Mouse (Mus musculus): ENCODE data around the gene Sipa1l1. TPM values are rescaled to one million over a fixed set of nuclear protein-coding genes. Genes with fewer than 3 reads are reported as not detected.

Sipa1l1 gene
- polyA plus RNA-seq, 1 experiment from 2014 or later, result 37.0 TPM

GRCm38 (mm10) chr12:82325502-82325901 is 156.4 kb downstream of the Sipa1l1 start:
- no peaks in the 10 kb centered on the region for H3K9me3 ChIP-seq (replicated peaks)
- no peaks in the 10 kb centered on the region for H3K36me3 ChIP-seq
- H3K27me3 ChIP-seq (ENCODE audit: low read depth, poor library complexity, severe bottlenecking), result no peaks in the 10 kb centered on the region
- WGBS, result 92% methylated on average over 3 of the region's 3 CpGs
- no peak overlapping the region for H3K4me3 ChIP-seq
- DNase-seq (ENCODE audit: low spot score), result no peak
- H3K27ac ChIP-seq, result no peak overlapping the region
- no peaks in the 10 kb centered on the region for H3K4me1 ChIP-seq

DNA sequence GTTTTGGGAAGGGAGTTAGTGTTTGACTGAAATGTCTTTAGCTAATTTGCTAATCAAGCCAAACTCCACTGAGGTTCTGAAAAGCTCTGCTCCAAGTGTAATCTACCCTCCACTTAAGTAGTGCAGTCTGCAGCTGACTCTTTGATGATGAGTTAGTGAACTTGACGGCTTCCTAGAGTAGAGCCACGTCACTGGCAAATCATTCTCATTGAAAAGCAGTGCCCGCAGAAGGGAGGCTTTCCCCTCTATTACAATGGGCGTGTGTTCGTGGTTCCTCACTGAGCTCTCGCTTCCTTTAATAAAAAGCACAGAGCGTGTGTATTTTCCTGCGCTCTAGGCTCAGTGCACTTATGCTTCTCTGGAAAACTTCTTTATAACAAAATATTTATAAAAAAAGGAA is 157.3 kb downstream of the Sipa1l1 start:
- DNase-seq (ENCODE audit: low spot score), result no peak
- 83% methylated on average over 8 of the region's 8 CpGs for WGBS
- no peak overlapping the region for H3K27ac ChIP-seq
- no peaks in the 10 kb centered on the region for H3K27me3 ChIP-seq (ENCODE audit: low read depth, poor library complexity, severe bottlenecking)
- no peaks in the 10 kb centered on the region for H3K9me3 ChIP-seq (replicated peaks)
- H3K4me1 ChIP-seq, result peaks cover 7% of the 10 kb centered on the region
- H3K36me3 ChIP-seq, result no peaks in the 10 kb centered on the region
- no peak overlapping the region for H3K4me3 ChIP-seq

- Histone ChIP-seq H3K36me3 (no peaks in the 10 kb centered on the region), H3K4me1 (peaks cover 13% of the 10 kb centered on the region), H3K4me3 (no peak overlapping the region), H3K27ac (no peak overlapping the region), H3K27me3 (ENCODE audit: low read depth, poor library complexity, severe bottlenecking) (no peaks in the 10 kb centered on the region), H3K9me3 (replicated peaks) (no peaks in the 10 kb centered on the region)
- DNase-seq (ENCODE audit: low spot score), result no peak
- WGBS, result 100% methylated on average over 1 of the region's 1 CpGs
These were observed 159.0 kb downstream of the Sipa1l1 start for GRCm38 (mm10) chr12:82328112-82328511.

DNA sequence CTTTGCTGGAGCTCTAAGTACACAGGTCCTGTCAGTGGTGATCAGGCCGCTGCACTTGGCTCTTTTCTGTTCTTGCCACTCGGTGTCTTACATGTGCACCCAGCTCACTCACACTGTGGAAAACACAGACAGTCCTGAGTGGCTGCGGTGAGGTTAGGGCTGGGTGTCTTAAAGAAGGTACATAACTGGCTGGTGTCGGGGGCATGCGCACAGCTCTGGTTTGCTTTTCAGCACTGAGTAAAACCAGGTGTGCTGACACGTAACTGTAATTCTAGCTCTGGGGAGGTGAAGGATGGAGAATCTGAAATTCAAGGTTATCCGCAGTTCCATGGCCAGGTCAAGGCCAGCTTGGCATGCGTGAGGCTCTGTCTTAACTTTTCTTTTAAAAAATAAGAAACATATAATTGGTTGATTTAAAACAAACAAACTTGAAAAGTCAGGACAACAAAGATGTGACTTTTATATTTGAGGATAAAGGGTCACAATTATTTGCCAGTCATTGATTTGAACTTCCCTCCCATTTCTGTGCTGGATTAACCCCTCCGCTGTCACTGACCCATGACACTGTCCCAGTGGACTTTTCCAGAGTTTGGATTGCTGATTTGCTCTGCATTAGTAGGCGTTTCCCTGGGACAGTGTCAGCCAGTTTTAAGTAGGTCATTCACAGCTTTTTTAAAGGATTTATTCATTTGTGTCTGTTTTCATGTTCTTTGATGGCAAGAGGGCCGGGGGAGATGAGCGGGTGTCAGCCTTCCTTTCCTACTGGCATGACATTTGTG is 163.9 kb downstream of the Sipa1l1 start:
- no peak for DNase-seq (ENCODE audit: low spot score)
- H3K4me3 ChIP-seq, result no peak overlapping the region
- H3K4me1 ChIP-seq, result peaks cover 36% of the 10 kb centered on the region
- no peaks in the 10 kb centered on the region for H3K9me3 ChIP-seq (replicated peaks)
- H3K27ac ChIP-seq, result no peak overlapping the region
- H3K36me3 ChIP-seq, result no peaks in the 10 kb centered on the region
- H3K27me3 ChIP-seq (ENCODE audit: low read depth, poor library complexity, severe bottlenecking), result no peaks in the 10 kb centered on the region
- WGBS, result 76% methylated on average over 12 of the region's 12 CpGs

DNA sequence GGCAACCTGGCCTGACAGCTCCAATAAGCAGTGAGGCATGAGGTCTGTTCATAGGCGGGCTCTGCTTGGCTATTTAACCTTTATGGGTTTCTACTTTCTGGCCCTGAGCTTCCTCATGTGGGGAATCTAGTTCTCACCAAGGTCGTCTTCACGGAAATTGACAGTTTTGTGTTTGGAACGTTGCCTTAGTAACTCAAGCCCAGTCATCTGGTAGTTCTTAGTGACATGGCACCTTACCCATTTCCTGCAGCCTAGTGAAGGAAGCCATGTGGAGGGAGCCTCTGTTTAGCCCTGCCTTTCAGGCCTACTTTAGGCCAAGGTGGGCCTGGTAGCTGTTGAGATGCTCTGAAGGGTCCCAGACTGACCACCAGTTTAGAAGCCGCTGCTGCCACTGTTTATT is 164.9 kb downstream of the Sipa1l1 start:
- 57% methylated on average over 5 of the region's 5 CpGs for WGBS
- H3K36me3 ChIP-seq, result no peaks in the 10 kb centered on the region
- DNase-seq (ENCODE audit: low spot score), result no peak
- H3K4me3 ChIP-seq, result no peak overlapping the region
- no peaks in the 10 kb centered on the region for H3K9me3 ChIP-seq (replicated peaks)
- H3K27me3 ChIP-seq (ENCODE audit: low read depth, poor library complexity, severe bottlenecking), result no peaks in the 10 kb centered on the region
- no peak overlapping the region for H3K27ac ChIP-seq
- peaks cover 39% of the 10 kb centered on the region for H3K4me1 ChIP-seq

DNA sequence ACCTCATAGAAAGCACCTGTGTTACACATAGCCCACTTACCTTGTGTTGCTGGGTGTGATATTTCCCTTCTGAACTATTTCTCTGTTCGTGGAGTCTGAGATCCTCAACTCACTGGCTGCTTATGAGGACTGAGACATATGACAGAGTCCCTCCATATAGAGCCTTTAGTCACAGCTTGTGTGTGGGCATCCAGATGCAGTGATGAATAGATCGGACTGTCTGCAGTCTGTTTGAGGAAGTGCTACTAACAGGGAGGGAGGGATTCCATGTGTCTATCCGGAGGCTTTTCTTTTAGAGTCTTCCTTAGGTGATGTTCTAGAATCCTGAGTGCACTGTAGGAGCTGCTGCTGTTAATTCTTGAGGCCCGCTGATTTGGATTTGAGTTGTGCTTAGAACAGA is 165.4 kb downstream of the Sipa1l1 start:
- no peak for DNase-seq (ENCODE audit: low spot score)
- Histone ChIP-seq H3K4me1 (peaks cover 44% of the 10 kb centered on the region), H3K27me3 (ENCODE audit: low read depth, poor library complexity, severe bottlenecking) (no peaks in the 10 kb centered on the region), H3K9me3 (replicated peaks) (no peaks in the 10 kb centered on the region), H3K36me3 (no peaks in the 10 kb centered on the region), H3K4me3 (no peak overlapping the region), H3K27ac (no peak overlapping the region)
- WGBS, result 57% methylated on average over 4 of the region's 4 CpGs

DNA sequence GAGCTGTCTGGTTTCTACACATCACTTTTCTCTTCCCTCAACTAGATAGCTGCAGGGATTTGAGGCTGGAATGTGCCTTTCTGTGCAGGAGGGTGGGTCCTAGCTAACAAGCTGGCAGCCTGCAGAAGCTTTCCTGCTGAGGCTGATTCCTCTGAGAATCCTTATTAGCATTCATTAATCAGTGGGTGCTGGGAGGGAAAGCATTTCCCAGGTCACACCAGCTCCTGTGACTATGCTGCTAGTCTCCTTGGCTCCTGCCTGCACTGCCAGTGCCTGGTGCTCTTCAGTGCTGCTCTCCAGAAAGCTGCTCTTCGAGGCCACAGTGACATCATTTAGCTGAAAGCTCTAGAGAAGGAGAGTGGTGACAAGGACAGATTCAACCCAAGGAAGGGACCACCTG is 166.0 kb downstream of the Sipa1l1 start:
- peaks cover 50% of the 10 kb centered on the region for H3K4me1 ChIP-seq
- no peak for DNase-seq (ENCODE audit: low spot score)
- no peak overlapping the region for H3K27ac ChIP-seq
- H3K27me3 ChIP-seq (ENCODE audit: low read depth, poor library complexity, severe bottlenecking), result no peaks in the 10 kb centered on the region
- no peaks in the 10 kb centered on the region for H3K9me3 ChIP-seq (replicated peaks)
- H3K4me3 ChIP-seq, result no peak overlapping the region
- no peaks in the 10 kb centered on the region for H3K36me3 ChIP-seq
- 15% methylated on average over 1 of the region's 1 CpGs for WGBS

DNA sequence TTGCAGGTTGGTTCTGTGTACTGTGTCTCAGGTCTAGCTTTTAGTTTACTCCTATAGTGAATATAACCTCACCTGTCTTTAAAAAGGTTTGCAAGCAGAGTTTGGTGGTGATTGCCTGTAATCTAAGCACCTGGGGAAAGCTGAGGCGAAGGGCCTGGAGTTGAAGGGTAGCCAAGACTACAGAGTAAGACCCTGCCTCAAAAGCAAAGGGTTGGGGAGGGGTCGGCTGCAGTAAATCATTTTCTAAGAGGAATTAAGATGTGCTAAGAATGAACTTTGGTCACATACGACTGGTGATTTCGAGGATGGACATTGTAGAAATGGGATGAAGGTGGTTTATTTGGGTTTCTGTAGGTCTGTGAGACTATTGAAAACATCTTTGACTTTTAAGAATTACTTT is 169.4 kb downstream of the Sipa1l1 start:
- peaks cover 16% of the 10 kb centered on the region for H3K36me3 ChIP-seq
- WGBS, result 84% methylated on average over 4 of the region's 4 CpGs

GRCm38 (mm10) chr12:82339221-82339861 is 170.2 kb downstream of the Sipa1l1 start:
- no peak for DNase-seq (ENCODE audit: low spot score)
- H3K27ac ChIP-seq, result no peak overlapping the region
- peak overlapping the region; percentile 26; the same call in 1 of the 2 replicates for H3K4me3 ChIP-seq
- H3K27me3 ChIP-seq (ENCODE audit: low read depth, poor library complexity, severe bottlenecking), result no peaks in the 10 kb centered on the region
- H3K36me3 ChIP-seq, result peaks cover 16% of the 10 kb centered on the region
- H3K9me3 ChIP-seq (replicated peaks), result no peaks in the 10 kb centered on the region
- 41% methylated on average over 18 of the region's 18 CpGs for WGBS
- peaks cover 24% of the 10 kb centered on the region for H3K4me1 ChIP-seq

More for the DNA sequence above, 169.4 kb downstream of the Sipa1l1 start:
- Histone ChIP-seq H3K27ac (no peak overlapping the region), H3K27me3 (ENCODE audit: low read depth, poor library complexity, severe bottlenecking) (no peaks in the 10 kb centered on the region), H3K4me3 (no peak overlapping the region), H3K9me3 (replicated peaks) (no peaks in the 10 kb centered on the region), H3K4me1 (peaks cover 32% of the 10 kb centered on the region)
- DNase-seq (ENCODE audit: low spot score), result no peak

DNA sequence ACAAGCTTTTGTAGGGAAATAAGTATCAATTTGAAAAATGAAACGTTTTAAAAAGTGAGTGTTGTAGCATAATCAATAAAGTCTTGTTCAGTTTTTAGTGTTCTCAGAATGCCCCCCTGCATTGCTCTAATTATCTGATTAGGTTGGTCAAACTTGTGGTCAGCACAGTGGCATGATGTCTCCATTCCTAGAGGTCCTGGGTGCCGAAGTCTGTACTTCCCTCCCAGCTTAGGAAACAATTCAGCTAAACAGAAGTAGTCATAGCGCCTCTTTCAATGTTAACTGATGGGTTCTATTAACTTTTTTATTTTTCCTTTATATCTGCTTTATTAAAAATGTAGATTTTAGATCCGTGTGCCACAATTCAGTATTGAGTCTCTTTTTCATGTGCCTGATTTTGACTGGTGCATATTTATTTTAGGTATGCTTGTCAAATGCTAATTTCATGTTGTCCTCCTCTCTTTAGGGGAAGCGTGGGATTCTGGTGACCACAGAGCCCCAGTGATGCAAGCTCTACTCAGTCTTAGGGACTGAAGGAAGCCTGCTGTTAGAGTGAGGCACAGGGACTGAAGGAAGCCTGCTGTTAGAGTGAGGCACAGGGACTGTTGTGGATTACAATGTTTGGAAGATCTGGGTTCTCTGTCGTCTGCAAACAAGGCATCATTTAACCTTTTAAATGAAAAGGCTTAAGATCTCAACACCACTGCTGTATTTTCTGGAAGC is 171.2 kb downstream of the Sipa1l1 start:
- Histone ChIP-seq H3K27me3 (ENCODE audit: low read depth, poor library complexity, severe bottlenecking) (no peaks in the 10 kb centered on the region), H3K36me3 (peaks cover 16% of the 10 kb centered on the region), H3K4me3 (no peak overlapping the region), H3K9me3 (replicated peaks) (no peaks in the 10 kb centered on the region), H3K4me1 (peaks cover 14% of the 10 kb centered on the region), H3K27ac (no peak overlapping the region)
- WGBS, result 82% methylated on average over 6 of the region's 6 CpGs
- no peak for DNase-seq (ENCODE audit: low spot score)

DNA sequence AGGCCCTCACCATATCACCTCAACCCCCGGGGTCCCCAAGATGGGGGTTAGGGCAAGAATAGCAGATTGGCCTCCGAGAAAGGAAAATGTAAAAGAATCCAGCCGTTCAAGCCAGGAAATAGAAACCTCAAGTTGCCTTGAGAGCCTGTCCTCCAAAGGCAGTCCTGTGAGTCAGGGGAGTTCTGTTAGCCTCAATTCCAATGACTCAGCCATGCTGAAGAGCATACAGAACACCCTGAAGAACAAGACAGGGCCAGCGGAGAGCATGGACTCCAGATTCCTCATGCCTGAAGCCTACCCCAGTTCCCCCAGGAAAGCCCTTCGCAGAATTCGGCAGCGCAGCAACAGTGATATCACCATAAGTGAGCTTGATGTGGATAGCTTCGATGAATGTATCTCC is 172.1 kb downstream of the Sipa1l1 start:
- peaks cover 14% of the 10 kb centered on the region for H3K4me1 ChIP-seq
- 94% methylated on average over 8 of the region's 8 CpGs for WGBS
- H3K27me3 ChIP-seq (ENCODE audit: low read depth, poor library complexity, severe bottlenecking), result no peaks in the 10 kb centered on the region
- no peaks in the 10 kb centered on the region for H3K9me3 ChIP-seq (replicated peaks)
- H3K36me3 ChIP-seq, result peaks cover 16% of the 10 kb centered on the region
- DNase-seq (ENCODE audit: low spot score), result no peak
- no peak overlapping the region for H3K27ac ChIP-seq
- H3K4me3 ChIP-seq, result no peak overlapping the region

- peaks cover 16% of the 10 kb centered on the region for H3K36me3 ChIP-seq
- no peaks in the 10 kb centered on the region for H3K9me3 ChIP-seq (replicated peaks)
- 96% methylated on average over 9 of the region's 9 CpGs for WGBS
- no peak overlapping the region for H3K27ac ChIP-seq
- H3K4me3 ChIP-seq, result no peak overlapping the region
- H3K27me3 ChIP-seq (ENCODE audit: low read depth, poor library complexity, severe bottlenecking), result no peaks in the 10 kb centered on the region
- H3K4me1 ChIP-seq, result peaks cover 14% of the 10 kb centered on the region
- DNase-seq (ENCODE audit: low spot score), result no peak
These were observed 172.6 kb downstream of the Sipa1l1 start for GRCm38 (mm10) chr12:82341696-82342095.

GRCm38 (mm10) chr12:82350082-82350481 is 181.0 kb downstream of the Sipa1l1 start:
- no peaks in the 10 kb centered on the region for H3K27me3 ChIP-seq (ENCODE audit: low read depth, poor library complexity, severe bottlenecking)
- WGBS, result over 99% methylated on average over 11 of the region's 11 CpGs
- peaks cover 11% of the 10 kb centered on the region for H3K4me1 ChIP-seq
- no peak overlapping the region for H3K4me3 ChIP-seq
- no peak overlapping the region for H3K27ac ChIP-seq
- DNase-seq (ENCODE audit: low spot score), result no peak
- no peaks in the 10 kb centered on the region for H3K36me3 ChIP-seq
- H3K9me3 ChIP-seq (replicated peaks), result no peaks in the 10 kb centered on the region

All from limb, embryonic 10.5 days (tissue).